9 mouse cellular contexts compared by ENCODE assay signal in the genomic region with DNA sequence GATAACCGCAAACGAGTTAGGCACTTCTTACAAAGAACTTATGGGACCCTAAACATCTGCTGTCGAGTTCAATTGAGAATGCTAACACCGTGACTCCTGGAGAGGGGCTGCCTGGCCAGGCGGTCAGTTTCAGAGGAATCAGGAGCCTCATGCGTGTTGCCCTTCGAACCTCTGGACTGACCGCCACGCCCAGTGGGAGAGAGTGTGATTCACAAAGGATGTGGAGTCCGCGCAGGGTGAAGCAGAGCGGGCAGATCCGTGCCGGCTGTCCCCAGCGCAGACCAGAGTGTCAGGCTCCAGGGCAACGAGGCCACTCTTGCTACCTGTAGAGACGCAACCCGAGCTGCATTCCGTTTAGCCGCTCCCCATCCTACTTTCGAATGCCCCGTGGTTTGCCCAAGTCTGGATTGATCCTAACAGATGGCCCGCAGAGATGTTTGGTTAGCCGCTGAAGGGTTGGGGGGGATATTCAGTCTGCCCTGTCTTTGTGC. TPM values are rescaled to one million over a fixed set of nuclear protein-coding genes. Genes with fewer than 3 reads are reported as not detected.
DNase-seq lines count a peak whose midpoint lies in the region; ATAC-seq lines count a peak whose summit lies in the region.
"Had no signal": no experiment of that assay in that cellular context is flagged by ENCODE, and none has a peak within 500 bp of the region (broad histone marks: within the 10 kb centered on the region; RNA-seq: fewer than 3 reads in every experiment).

No protein-coding gene starts in this region.

- no peaks in the 10 kb centered on the region for H3K36me3 ChIP-seq in heart, embryonic 16.5 days (ENCODE audit: control insufficient read depth, insufficient read depth)

- H3K27me3 ChIP-seq in heart, embryonic 16.5 days (ENCODE audit: control insufficient read depth, insufficient read depth, low read length): no peaks in the 10 kb centered on the region

- H3K9me3 ChIP-seq in heart, embryonic 16.5 days (replicated peaks; ENCODE audit: control insufficient read depth, low read length): no peaks in the 10 kb centered on the region

- under 1% methylated on average over 24 of the region's 24 CpGs for WGBS in heart, embryonic 16.5 days

- peak overlapping the region; percentile 78 for H3K9ac ChIP-seq in heart, embryonic 16.5 days (ENCODE audit: low read length)

- peaks cover 9% of the 10 kb centered on the region for H3K4me1 ChIP-seq in heart, embryonic 16.5 days (ENCODE audit: control insufficient read depth, insufficient read depth, low read length)

- peak overlapping the region; percentile 69 for H3K4me3 ChIP-seq in heart, embryonic 16.5 days (ENCODE audit: low read length)

- DNase-seq in MEL-GATA-1-ER (ENCODE audit: extremely low read depth, low read depth): peak; percentile 36
- DNase-seq in c-Kit-negative CD71-positive TER-119-positive erythroid progenitor cells, embryonic 14.5 days (ENCODE audit: low read depth, low spot score): peak; percentile 55
- peak; percentile 87 for DNase-seq in kidney, postnatal 36 days
- peak; percentile 74 for DNase-seq in lung, postnatal 36 days
- peak; percentile 85 for DNase-seq in retina, postnatal 1 day
- peak; percentile 74 for DNase-seq in urinary bladder, postnatal 14 days (ENCODE audit: low spot score)

- ATAC-seq in erythroid progenitor cell, adult 5-6 weeks (replicated peaks; ENCODE audit: low FRiP score, poor library complexity, severe bottlenecking): peak; percentile 39
- ATAC-seq in heart, embryonic 16.5 days (replicated peaks; ENCODE audit: extremely low read depth, insufficient read depth, low FRiP score): peak; percentile 18; the same call in 1 of the 2 replicates

- peak overlapping the region; percentile 77 for H3K4me2 ChIP-seq in heart, embryonic 16.5 days (ENCODE audit: low read depth, low read length)

- peak overlapping the region; percentile 75 for H3K27ac ChIP-seq in heart, embryonic 16.5 days (ENCODE audit: low read length)

RNA-seq across cellular contexts. Expression of a gene that starts 30.8 kb away (rescaled TPM):
- total RNA-seq in erythroid progenitor cell, adult 5-6 weeks (2015; ENCODE audit: low replicate concordance): not detected in 2 replicates
- not detected in 2 replicates for total RNA-seq in erythroid progenitor cell, adult 5-6 weeks (2017; ENCODE audit: low replicate concordance)
- polyA plus RNA-seq in heart, embryonic 16.5 days (2015; fragmentation: Nextera tagmentation; extraction: Ambion mirVana): not detected in 2 replicates
- total RNA-seq: left cerebral cortex, postnatal 10 days had no signal

RNA-seq across cellular contexts. Expression of a gene that starts 44.6 kb away (rescaled TPM):
- 23.5 and 34.6 TPM in 2 replicates for total RNA-seq in erythroid progenitor cell, adult 5-6 weeks (2015; ENCODE audit: low replicate concordance)
- 32.1 and 32.3 TPM in 2 replicates for total RNA-seq in erythroid progenitor cell, adult 5-6 weeks (2017; ENCODE audit: low replicate concordance)
- 4.4 TPM in 2 replicates for polyA plus RNA-seq in heart, embryonic 16.5 days (2015; fragmentation: Nextera tagmentation; extraction: Ambion mirVana)

RNA-seq across cellular contexts. Expression of a gene that starts 52.2 kb away (rescaled TPM):
- not detected in 2 replicates for total RNA-seq in erythroid progenitor cell, adult 5-6 weeks (2015; ENCODE audit: low replicate concordance)
- not detected in 2 replicates for total RNA-seq in erythroid progenitor cell, adult 5-6 weeks (2017; ENCODE audit: low replicate concordance)
- polyA plus RNA-seq in heart, embryonic 16.5 days (2015; fragmentation: Nextera tagmentation; extraction: Ambion mirVana): not detected in 2 replicates
- total RNA-seq: left cerebral cortex, postnatal 10 days had no signal

Comparison
In these comparisons a context has a peak if more than half of its experiments do, and no peak if none do; other contexts are left out.
1. Peak in every context shown above with its lines: DNase-seq, ATAC-seq, H3K4me3 ChIP-seq and H3K27ac ChIP-seq.
2. DNase-seq: peak in every context shown above with its lines; median percentile 87 in kidney, postnatal 36 days; 85 in retina, postnatal 1 day; 74 in lung, postnatal 36 days; 74 in urinary bladder, postnatal 14 days; 55 in c-Kit-negative CD71-positive TER-119-positive erythroid progenitor cells, embryonic 14.5 days; 36 in MEL-GATA-1-ER.